Mouse (Mus musculus) embryonic facial prominence, embryonic 14.5 days (tissue): ENCODE data around the gene Tspan15. TPM values are rescaled to one million over a fixed set of nuclear protein-coding genes. Genes with fewer than 3 reads are reported as not detected.

ENCODE experiments used
- ATAC-seq: fragments of 200-750 bp; cut with Nextera tagmentation; 2 replicates; pipeline ENCODE4 v1.8.0; 2017; ENCODE audit warnings: low read depth, moderate number of reproducible peaks, moderate TSS enrichment
- DNase-seq: peaks from one replicate; pipeline ENCODE4 v3.0.0-alpha.2; 2015; ENCODE audit warnings: low spot score
- H3K27ac ChIP-seq: fragments of 300-500 bp; sonication (generic); replicated peaks from 2 replicates; pipeline ENCODE4 v1.5.1; 2014; ENCODE audit warnings: low read depth, mild to moderate bottlenecking, low read length, moderate library complexity
- H3K27me3 ChIP-seq: fragments of 300-500 bp; sonication (generic); replicated peaks from 2 replicates; pipeline ENCODE4 v1.6.1; 2014; ENCODE audit warnings: low read length; ENCODE audit not compliant: control insufficient read depth, insufficient read depth
- H3K36me3 ChIP-seq: fragments of 300-500 bp; sonication (generic); 2 replicates; pipeline ENCODE4 v1.6.1; 2014; ENCODE audit warnings: low read length, mixed read lengths; ENCODE audit not compliant: control insufficient read depth, insufficient read depth
- H3K4me1 ChIP-seq: fragments of 300-500 bp; sonication (generic); 2 replicates; pipeline ENCODE4 v1.6.1; 2014; ENCODE audit warnings: antibody characterized with exemption, low read length; ENCODE audit not compliant: control insufficient read depth, insufficient read depth
- H3K4me2 ChIP-seq: fragments of 300-500 bp; sonication (generic); 2 replicates; pipeline ENCODE4 v1.6.1; 2014; ENCODE audit warnings: low read depth, mild to moderate bottlenecking, low read length, moderate library complexity, mixed read lengths
- H3K4me3 ChIP-seq: fragments of 300-500 bp; sonication (generic); 2 replicates; pipeline ENCODE4 v1.5.1; 2014; ENCODE audit warnings: low read depth, mild to moderate bottlenecking, low read length
- H3K9ac ChIP-seq: fragments of 300-500 bp; sonication (generic); 2 replicates; pipeline ENCODE4 v1.6.1; 2014; ENCODE audit warnings: low read depth, mild to moderate bottlenecking, low read length, moderate library complexity, mixed read lengths
- H3K9me3 ChIP-seq: fragments of 300-500 bp; sonication (generic); 2 replicates; pipeline ENCODE4 v1.6.1; 2016; ENCODE audit warnings: low read length; ENCODE audit not compliant: control insufficient read depth
- WGBS: fragments of 180-500 bp; shearing (Covaris S2); extraction: QIAGEN DNeasy Blood & Tissue Kit; methylation state at CpG from one replicate; pipeline ENCODE4 v1.1.7; 2014; 5-methylcytosine and 5-hydroxymethylcytosine counted together
- polyA plus RNA-seq: library from polyadenylated mRNA; unstranded; fragments of >200 nt; fragmentation: Nextera tagmentation; extraction: Ambion mirVana; gene quantifications from 2 replicates; pipeline ENCODE4 v1.2.1, GENCODE M21; 2014

Gene Tspan15
- polyA plus RNA-seq, 1 experiment from 2014 or later, result 9.5 TPM

- Histone ChIP-seq H3K36me3 (no peaks in the 10 kb centered on the region), H3K4me2 (no peak overlapping the region), H3K4me3 (no peak overlapping the region), H3K9me3 (no peaks in the 10 kb centered on the region), H3K9ac (no peak overlapping the region), H3K27me3 (no peaks in the 10 kb centered on the region), H3K27ac (no peak overlapping the region), H3K4me1 (peaks cover 9% of the 10 kb centered on the region; the same call in 1 of the 2 replicates)
- 43% methylated on average over 15 of the region's 15 CpGs for WGBS
- DNase-seq (peak; percentile 13), ATAC-seq (peak; percentile 47; the same call in 1 of the 2 replicates)
Observed at GRCm38 (mm10) chr10:62174533-62175313, 56.3 kb downstream of the Tspan15 start.

GRCm38 (mm10) chr10:62173941-62174448 lies 57.1 kb downstream of the Tspan15 start:
- DNase-seq (no peak), ATAC-seq (no peak)
- Histone ChIP-seq H3K27me3 (no peaks in the 10 kb centered on the region), H3K4me1 (peaks cover 9% of the 10 kb centered on the region; the same call in 1 of the 2 replicates), H3K9ac (no peak overlapping the region), H3K4me2 (no peak overlapping the region), H3K27ac (no peak overlapping the region), H3K9me3 (no peaks in the 10 kb centered on the region), H3K36me3 (no peaks in the 10 kb centered on the region), H3K4me3 (no peak overlapping the region)
- WGBS, result 28% methylated on average over 9 of the region's 9 CpGs

DNA sequence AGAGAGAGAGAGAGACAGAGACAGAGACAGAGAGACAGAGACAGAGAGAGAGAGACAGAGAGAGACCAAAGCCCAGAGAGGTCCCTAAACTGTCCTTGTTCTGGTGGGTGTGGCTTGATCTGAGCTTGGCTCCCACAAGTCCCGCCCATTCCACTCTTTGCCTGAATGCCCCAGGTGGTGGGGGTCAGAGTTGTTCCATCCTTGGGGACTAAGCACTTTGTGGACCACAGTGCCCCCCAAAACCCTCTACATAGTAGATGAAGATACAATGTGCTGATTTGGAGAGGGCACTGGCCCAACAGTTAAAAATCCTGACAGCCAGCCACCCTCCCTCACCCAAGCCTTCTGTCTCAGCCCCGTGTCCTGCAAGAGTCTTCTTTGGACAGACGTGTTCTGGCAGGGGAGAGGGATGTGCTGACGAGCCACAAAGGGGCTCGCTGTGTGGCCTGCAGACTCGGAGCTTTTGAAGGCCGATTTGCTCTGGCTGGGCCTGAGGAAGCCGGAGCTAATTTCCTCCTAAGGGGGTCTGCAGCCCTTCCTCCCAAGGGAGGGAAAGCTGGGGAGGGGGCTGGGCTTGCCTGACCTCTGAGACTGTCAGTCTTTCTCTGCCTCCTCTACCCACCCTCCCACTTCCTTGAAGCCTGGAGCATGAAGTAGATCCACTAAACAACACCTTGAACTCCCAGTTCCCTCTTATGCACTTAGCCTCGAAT lies 58.1 kb downstream of the Tspan15 start:
- no peak overlapping the region for H3K27ac ChIP-seq
- H3K4me1 ChIP-seq, result peaks cover 9% of the 10 kb centered on the region; the same call in 1 of the 2 replicates
- H3K9ac ChIP-seq, result no peak overlapping the region
- no peaks in the 10 kb centered on the region for H3K9me3 ChIP-seq
- H3K4me3 ChIP-seq, result no peak overlapping the region
- H3K4me2 ChIP-seq, result no peak overlapping the region
- ATAC-seq (no peak), DNase-seq (peak; percentile 12)
- no peaks in the 10 kb centered on the region for H3K36me3 ChIP-seq
- 4% methylated on average over 8 of the region's 9 CpGs for WGBS
- H3K27me3 ChIP-seq, result no peaks in the 10 kb centered on the region

DNA sequence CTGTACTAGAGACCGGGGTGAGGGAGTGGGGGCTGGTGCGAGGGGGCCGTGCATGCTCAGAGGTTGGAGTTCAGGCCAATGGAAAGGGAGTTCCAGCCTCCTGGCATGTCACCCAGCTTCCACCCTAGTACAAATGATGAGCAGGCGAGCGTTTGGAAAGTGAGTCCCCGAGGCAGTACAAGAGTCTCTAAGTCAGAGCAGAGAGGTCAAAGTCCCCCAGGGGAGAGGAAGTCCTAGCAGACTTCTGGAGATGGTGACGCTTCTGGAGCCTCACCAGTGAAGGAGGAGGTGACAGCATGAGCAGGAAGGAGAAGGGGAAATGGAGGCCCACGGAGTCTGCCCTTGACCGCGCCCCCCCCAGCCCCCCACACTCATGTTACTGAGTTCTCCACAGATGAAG lies 68.6 kb downstream of the Tspan15 start:
- no peaks in the 10 kb centered on the region for H3K36me3 ChIP-seq
- DNase-seq (no peak), ATAC-seq (no peak)
- no peaks in the 10 kb centered on the region for H3K27me3 ChIP-seq
- no peak overlapping the region for H3K27ac ChIP-seq
- WGBS, result 40% methylated on average over 10 of the region's 10 CpGs
- H3K4me3 ChIP-seq, result no peak overlapping the region
- H3K9me3 ChIP-seq, result no peaks in the 10 kb centered on the region
- H3K4me2 ChIP-seq, result no peak overlapping the region
- H3K4me1 ChIP-seq, result no peaks in the 10 kb centered on the region
- no peak overlapping the region for H3K9ac ChIP-seq

DNA sequence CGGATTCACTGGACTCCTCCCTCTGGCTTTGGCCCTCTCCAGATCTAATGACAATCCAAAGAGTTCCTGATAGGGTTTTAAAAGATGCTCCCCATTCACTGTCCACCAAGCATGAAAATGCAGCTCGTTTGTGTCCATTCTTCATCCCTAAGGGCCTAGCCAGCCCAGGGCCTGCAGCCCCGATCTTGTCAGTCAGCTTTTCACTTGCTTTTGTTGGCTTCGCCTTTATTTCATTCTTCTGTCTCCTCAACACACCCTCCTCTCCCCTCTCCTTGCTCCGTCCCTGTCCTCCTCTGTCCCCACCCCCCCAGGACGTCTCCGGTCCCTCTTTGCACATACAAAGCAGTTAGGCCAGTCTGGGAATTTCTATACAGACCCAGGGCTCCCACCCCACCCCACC lies 81.1 kb downstream of the Tspan15 start:
- Histone ChIP-seq H3K27me3 (no peaks in the 10 kb centered on the region), H3K9ac (no peak overlapping the region), H3K4me1 (no peaks in the 10 kb centered on the region), H3K9me3 (peaks cover 4% of the 10 kb centered on the region; the same call in 1 of the 2 replicates), H3K36me3 (no peaks in the 10 kb centered on the region), H3K4me3 (no peak overlapping the region), H3K4me2 (no peak overlapping the region), H3K27ac (no peak overlapping the region)
- ATAC-seq (no peak), DNase-seq (no peak)
- WGBS, result 42% methylated on average over 6 of the region's 7 CpGs

DNA sequence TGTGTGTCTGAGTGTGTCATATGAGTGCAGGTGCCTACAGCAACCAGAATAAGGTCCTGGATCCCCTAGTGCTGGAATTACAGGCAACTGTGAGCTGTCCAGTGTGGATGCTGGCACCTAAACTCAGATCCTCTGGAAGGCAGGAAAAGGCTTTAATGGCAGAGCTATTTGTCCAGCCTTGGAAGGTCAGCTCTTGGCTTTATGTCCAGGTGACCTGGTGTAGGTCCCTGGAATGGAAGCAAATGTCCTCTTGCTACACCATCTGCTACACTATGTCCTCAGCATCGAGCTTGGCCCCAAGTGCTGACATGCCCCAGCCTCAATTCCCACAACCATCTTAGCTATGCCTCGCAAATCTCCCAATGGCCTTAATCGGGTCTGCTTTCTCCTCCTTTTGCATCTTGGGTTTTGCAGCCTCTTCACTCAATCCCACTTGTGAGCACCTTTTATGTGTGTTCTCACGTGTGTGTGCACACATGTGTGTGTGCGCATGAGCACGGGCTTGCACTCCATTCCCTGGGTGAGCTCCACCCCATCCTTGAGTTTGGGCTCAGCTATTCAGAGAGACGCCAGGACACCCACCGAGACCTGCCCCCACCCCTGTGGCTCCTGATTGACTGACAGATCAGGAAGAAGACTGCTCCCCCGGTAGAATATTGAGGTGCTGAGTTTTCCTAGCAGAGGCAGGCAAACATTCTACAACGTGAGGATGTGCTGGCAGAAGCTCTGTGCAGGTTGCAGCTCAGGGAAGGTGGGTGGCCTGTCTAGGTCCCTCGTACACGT lies 83.4 kb downstream of the Tspan15 start:
- ATAC-seq (no peak), DNase-seq (no peak)
- Histone ChIP-seq H3K4me1 (no peaks in the 10 kb centered on the region), H3K9ac (no peak overlapping the region), H3K27me3 (no peaks in the 10 kb centered on the region), H3K36me3 (no peaks in the 10 kb centered on the region), H3K9me3 (no peaks in the 10 kb centered on the region), H3K4me3 (no peak overlapping the region), H3K4me2 (no peak overlapping the region), H3K27ac (no peak overlapping the region)
- 50% methylated on average over 12 of the region's 12 CpGs for WGBS

- ATAC-seq (no peak), DNase-seq (no peak)
- no peak overlapping the region for H3K4me2 ChIP-seq
- H3K36me3 ChIP-seq, result no peaks in the 10 kb centered on the region
- 69% methylated on average over 5 of the region's 5 CpGs for WGBS
- H3K4me3 ChIP-seq, result no peak overlapping the region
- no peaks in the 10 kb centered on the region for H3K4me1 ChIP-seq
- no peaks in the 10 kb centered on the region for H3K9me3 ChIP-seq
- no peak overlapping the region for H3K27ac ChIP-seq
- no peak overlapping the region for H3K9ac ChIP-seq
- H3K27me3 ChIP-seq, result no peaks in the 10 kb centered on the region
Observed at GRCm38 (mm10) chr10:62145957-62146356, 85.1 kb downstream of the Tspan15 start.

- DNase-seq, result no peak
- Histone ChIP-seq H3K4me1 (no peaks in the 10 kb centered on the region), H3K9ac (no peak within 1 kb of the TSS), H3K27me3 (no peaks in the 10 kb centered on the region; the same call in 1 of the 2 replicates), H3K36me3 (no peaks in the 10 kb centered on the region), H3K4me3 (no peak within 1 kb of the TSS), H3K4me2 (no peak within 1 kb of the TSS), H3K27ac (no peak within 1 kb of the TSS), H3K9me3 (no peaks in the 10 kb centered on the region)
- no peak for ATAC-seq
- WGBS, result 53% methylated on average over 8 of the region's 8 CpGs
Observed at GRCm38 (mm10) chr10:62143820-62144219, 87.2 kb downstream of the Tspan15 start, which contains the start of gene Fam241b. TSS of gene Fam241b (minus strand) at chr10:62143920.
